Mouse (Mus musculus) midbrain, embryonic 15.5 days (tissue): ENCODE measurements at regions not wholly inside any gene's neighbourhood (a gene's known extent, or its start where the extent isn't known, plus 50 kb on each side); places are given as distances from the start of the nearest gene placed in this dataset.

Source experiments
- ATAC-seq: fragments of 200-750 bp; cut with Nextera tagmentation; replicated peaks from 2 replicates; pipeline ENCODE4 v1.8.0; 2017; ENCODE audit warnings: moderate TSS enrichment
- H3K27ac ChIP-seq: fragments of 300-500 bp; sonication (generic); 2 replicates; pipeline ENCODE4 v1.5.1; 2015; ENCODE audit warnings: mild to moderate bottlenecking, inconsistent platforms
- H3K27me3 ChIP-seq: fragments of 300-500 bp; sonication (generic); replicated peaks from 2 replicates; pipeline ENCODE4 v1.6.1; 2015; ENCODE audit warnings: inconsistent platforms
- H3K36me3 ChIP-seq: fragments of 300-500 bp; sonication (generic); replicated peaks from 2 replicates; pipeline ENCODE4 v1.6.1; 2015; ENCODE audit warnings: inconsistent platforms
- H3K4me1 ChIP-seq: fragments of 300-500 bp; sonication (generic); 2 replicates; pipeline ENCODE4 v1.6.1; 2015; ENCODE audit warnings: inconsistent platforms
- H3K4me2 ChIP-seq: fragments of 300-500 bp; sonication (generic); 2 replicates; pipeline ENCODE4 v1.6.1; 2015; ENCODE audit warnings: inconsistent platforms, mild to moderate bottlenecking, moderate library complexity
- H3K4me3 ChIP-seq: fragments of 300-500 bp; sonication (generic); 2 replicates; pipeline ENCODE4 v1.5.1; 2015; ENCODE audit warnings: mild to moderate bottlenecking, inconsistent platforms
- H3K9ac ChIP-seq: fragments of 300-500 bp; sonication (generic); 2 replicates; pipeline ENCODE4 v1.6.1; 2015; ENCODE audit warnings: mild to moderate bottlenecking, inconsistent platforms
- H3K9me3 ChIP-seq: fragments of 300-500 bp; sonication (generic); 2 replicates; pipeline ENCODE4 v1.6.1; 2016; ENCODE audit warnings: inconsistent platforms
- WGBS: fragments of 180-500 bp; shearing (Covaris S2); methylation state at CpG from one replicate; pipeline ENCODE4 v1.1.7; 2015; ENCODE audit warnings: mixed read lengths; 5-methylcytosine and 5-hydroxymethylcytosine counted together

DNA sequence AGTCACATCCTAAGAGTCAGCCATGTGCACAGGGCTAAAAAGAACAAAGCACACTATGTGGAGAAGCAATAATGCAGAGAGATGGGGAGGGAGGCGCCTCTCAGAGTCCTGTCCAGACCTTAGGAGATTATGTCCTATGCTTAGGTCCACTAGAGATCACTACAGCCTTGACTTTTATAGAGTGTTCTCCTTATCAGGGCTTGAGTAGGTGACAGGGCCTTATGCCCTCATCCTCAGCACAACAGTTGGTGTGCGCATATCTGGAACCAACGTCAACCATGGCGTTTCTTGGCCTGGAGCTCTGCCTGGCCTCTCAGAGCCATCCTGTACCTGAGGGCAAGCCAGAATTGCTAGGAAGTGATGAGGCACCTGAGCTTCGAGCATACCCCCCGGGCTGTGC is 162.6 kb upstream of the Gm10131 start:
- ATAC-seq: no peak
- H3K27ac ChIP-seq: no peak overlapping the region
- H3K4me1 ChIP-seq: no peaks in the 10 kb centered on the region
- 90% methylated on average over 6 of the region's 6 CpGs for WGBS
- no peak overlapping the region for H3K4me2 ChIP-seq
- no peaks in the 10 kb centered on the region for H3K9me3 ChIP-seq
- H3K36me3 ChIP-seq: no peaks in the 10 kb centered on the region
- no peak overlapping the region for H3K4me3 ChIP-seq
- H3K9ac ChIP-seq: no peak overlapping the region
- H3K27me3 ChIP-seq: no peaks in the 10 kb centered on the region

DNA sequence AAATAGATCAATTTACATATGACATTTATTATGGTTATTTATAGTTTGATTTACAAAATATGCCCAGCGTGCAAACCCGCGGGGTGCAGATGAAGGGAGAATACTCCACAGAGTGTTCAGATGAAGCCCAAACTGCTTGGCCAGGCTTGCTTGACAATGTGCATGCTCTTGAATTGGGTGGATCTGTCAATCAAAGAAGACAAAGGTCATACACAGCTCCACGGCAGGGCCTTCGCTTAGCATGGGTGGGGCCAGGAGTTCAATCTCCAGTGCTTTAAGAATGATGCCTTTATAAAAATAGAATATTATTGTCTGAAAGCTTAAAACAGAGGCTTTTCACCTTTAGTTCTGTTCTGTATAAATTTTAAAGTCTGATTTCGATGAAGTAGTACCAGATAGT is 158.3 kb upstream of the Gm10131 start:
- no peaks in the 10 kb centered on the region for H3K27me3 ChIP-seq
- H3K4me3 ChIP-seq: no peak overlapping the region
- no peaks in the 10 kb centered on the region for H3K4me1 ChIP-seq
- no peak for ATAC-seq
- H3K36me3 ChIP-seq: no peaks in the 10 kb centered on the region
- H3K9ac ChIP-seq: no peak overlapping the region
- no peak overlapping the region for H3K27ac ChIP-seq
- 82% methylated on average over 6 of the region's 6 CpGs for WGBS
- H3K4me2 ChIP-seq: no peak overlapping the region
- H3K9me3 ChIP-seq: no peaks in the 10 kb centered on the region

DNA sequence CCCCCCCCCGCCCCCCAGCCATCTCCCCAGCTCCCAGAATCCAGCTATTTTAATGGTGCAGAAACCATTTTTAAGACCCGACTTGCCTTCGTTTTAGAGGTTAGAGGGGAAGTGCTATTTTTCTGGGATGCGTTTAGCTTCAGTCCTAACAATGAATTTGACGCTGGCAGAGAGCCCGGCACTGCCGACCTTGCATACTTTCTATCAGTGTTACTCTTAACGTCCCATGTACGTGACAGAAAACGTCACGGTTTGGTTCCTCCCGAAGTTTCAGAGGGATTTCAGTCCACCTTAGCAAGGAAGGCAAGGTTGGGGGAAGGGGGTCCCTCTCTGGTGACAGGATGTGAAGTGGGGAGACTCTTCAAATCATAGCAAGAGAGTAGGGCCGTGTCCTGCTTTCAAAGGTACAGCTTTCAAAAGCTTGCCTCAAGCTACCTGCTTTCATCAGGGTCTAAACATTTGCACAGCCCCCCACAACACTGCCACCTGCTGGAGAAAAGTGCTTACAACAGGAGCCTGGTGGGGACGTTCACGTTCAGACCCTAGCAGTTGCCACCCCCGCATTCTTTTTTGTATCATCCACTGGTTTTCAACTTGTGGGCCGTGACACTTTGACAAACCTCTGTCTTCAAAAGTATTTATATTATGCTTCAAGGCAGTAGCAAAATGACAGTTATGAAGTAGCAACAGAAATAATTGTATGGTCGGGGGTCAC is 157.4 kb upstream of the Gm10131 start:
- no peaks in the 10 kb centered on the region for H3K9me3 ChIP-seq
- H3K4me1 ChIP-seq: no peaks in the 10 kb centered on the region
- H3K9ac ChIP-seq: no peak overlapping the region
- no peaks in the 10 kb centered on the region for H3K36me3 ChIP-seq
- ATAC-seq: no peak
- no peak overlapping the region for H3K4me3 ChIP-seq
- H3K4me2 ChIP-seq: no peak overlapping the region
- no peak overlapping the region for H3K27ac ChIP-seq
- 95% methylated on average over 18 of the region's 18 CpGs for WGBS
- no peaks in the 10 kb centered on the region for H3K27me3 ChIP-seq

DNA sequence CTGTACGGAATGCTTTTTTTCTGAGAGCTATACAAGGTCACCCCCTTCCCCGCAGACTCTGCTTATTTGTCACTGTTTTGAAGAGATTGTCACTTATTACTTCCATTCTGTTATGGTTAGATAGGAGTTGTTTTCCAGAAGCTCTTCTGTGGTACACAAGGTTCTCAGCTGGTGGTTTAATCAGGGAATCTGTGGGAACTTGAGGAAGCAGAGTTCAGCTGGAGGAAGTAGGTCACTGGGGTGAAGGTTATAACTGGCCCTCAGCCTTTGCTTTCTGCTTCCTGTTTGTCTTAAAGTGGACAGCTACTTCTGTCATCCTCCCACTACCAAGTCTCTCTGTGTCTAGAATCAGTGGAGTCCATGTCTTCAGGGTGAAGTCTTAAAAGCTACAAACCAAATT is 143.4 kb upstream of the Gm10131 start:
- H3K4me1 ChIP-seq: peaks cover 9% of the 10 kb centered on the region
- ATAC-seq: no peak
- no peak overlapping the region for H3K27ac ChIP-seq
- H3K36me3 ChIP-seq: no peaks in the 10 kb centered on the region
- H3K9ac ChIP-seq: no peak overlapping the region
- H3K9me3 ChIP-seq: no peaks in the 10 kb centered on the region
- H3K4me2 ChIP-seq: no peak overlapping the region
- H3K4me3 ChIP-seq: no peak overlapping the region
- WGBS: 91% methylated on average over 2 of the region's 2 CpGs
- no peaks in the 10 kb centered on the region for H3K27me3 ChIP-seq

DNA sequence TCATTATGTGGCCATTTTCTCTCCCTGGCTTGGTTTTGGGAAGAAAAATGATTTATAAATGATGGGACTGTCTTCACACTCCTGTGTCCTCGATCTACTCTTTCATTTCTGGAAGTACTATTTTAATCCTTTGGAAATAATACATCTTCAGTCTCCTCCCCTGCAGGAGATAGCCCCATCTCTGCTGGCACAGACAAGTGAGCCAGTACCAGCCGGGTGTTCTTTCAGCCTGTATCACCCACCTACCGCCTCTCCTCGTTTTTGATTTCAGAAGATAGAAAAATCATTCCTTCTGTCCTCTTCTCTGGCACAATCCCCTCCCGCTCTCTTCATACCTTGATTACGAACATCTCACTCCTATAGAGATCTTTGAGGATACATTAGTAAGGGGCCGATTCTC is 140.4 kb upstream of the Gm10131 start:
- H3K4me2 ChIP-seq: no peak overlapping the region
- no peaks in the 10 kb centered on the region for H3K36me3 ChIP-seq
- no peak for ATAC-seq
- H3K9me3 ChIP-seq: no peaks in the 10 kb centered on the region
- no peaks in the 10 kb centered on the region for H3K27me3 ChIP-seq
- H3K27ac ChIP-seq: no peak overlapping the region
- peaks cover 11% of the 10 kb centered on the region for H3K4me1 ChIP-seq
- H3K9ac ChIP-seq: no peak overlapping the region
- H3K4me3 ChIP-seq: no peak overlapping the region
- WGBS: 88% methylated on average over 7 of the region's 7 CpGs

DNA sequence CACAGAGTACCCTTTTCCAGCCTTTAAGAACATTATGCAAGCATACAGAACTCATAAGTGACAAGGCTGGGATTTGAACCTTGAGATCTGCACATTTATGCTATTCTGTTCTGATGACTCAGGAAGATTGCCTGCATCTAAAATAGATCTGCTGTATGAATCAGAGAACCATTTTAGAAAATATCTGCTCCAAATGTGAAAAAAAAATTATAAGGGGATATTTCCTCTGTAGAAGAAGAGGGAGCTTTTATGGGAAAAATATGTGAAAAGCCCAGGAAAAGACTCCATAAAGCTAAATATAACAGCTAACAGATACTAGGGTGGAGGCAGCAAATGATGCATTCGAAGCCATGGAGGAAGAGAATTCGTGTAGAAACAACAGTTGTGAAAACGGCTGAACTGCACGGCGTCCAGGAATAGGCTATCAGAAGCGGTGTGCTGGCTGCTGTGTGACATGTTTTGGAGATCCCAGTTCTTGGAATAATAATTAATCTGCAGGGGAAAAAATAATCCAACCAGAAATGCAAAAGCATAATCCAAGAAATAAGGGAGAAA is 127.9 kb upstream of the Gm10131 start:
- Histone ChIP-seq H3K4me1 (no peaks in the 10 kb centered on the region), H3K4me2 (no peak overlapping the region), H3K9me3 (no peaks in the 10 kb centered on the region), H3K4me3 (no peak overlapping the region), H3K9ac (no peak overlapping the region), H3K27me3 (no peaks in the 10 kb centered on the region), H3K27ac (no peak overlapping the region), H3K36me3 (no peaks in the 10 kb centered on the region)
- WGBS: 87% methylated on average over 6 of the region's 6 CpGs
- no peak for ATAC-seq

DNA sequence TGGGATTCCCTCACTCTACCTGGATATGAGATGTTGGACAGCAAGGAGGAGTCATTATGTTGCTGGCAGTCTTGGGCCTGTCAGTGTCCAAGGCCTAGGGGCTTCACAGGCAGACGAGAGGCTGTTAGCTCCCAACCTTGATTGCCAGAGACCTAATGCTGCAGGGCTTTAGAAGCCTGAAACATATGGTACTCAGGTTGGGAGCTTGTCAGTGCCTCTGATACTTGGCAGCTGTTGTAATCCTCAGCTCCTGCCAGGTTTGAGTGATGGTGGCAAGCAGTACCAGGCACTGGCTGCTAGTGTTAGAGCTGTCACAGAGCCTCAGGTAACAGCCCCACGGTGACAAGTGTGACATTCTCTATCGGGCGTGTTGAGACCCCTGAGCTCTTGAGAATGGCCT is 122.2 kb upstream of the Gm10131 start:
- Histone ChIP-seq H3K4me1 (no peaks in the 10 kb centered on the region), H3K27ac (no peak overlapping the region), H3K4me2 (no peak overlapping the region), H3K27me3 (no peaks in the 10 kb centered on the region), H3K9ac (no peak overlapping the region), H3K4me3 (no peak overlapping the region), H3K36me3 (no peaks in the 10 kb centered on the region), H3K9me3 (no peaks in the 10 kb centered on the region)
- no peak for ATAC-seq
- WGBS: 89% methylated on average over 4 of the region's 4 CpGs

DNA sequence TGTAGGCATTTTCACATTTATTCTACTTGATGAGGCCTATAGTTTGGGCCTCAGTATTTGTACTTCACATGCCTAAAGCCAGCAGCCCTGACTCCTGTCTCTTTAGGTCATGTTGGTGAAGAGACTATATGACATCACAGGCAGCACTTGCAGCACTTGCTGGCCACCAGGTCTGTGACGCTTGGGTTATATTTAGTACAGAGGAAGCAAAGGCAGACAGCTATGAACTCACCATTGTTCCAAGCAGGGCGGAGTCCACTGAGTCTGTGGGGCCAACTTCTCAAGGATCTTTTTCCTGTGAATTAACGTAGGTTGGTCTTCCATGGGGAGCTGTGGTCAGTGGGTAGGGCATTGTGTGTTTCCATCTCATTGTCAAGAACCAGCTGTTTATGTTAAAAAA is 117.9 kb upstream of the Gm10131 start:
- Histone ChIP-seq H3K9me3 (no peaks in the 10 kb centered on the region), H3K9ac (no peak overlapping the region), H3K27me3 (no peaks in the 10 kb centered on the region), H3K36me3 (no peaks in the 10 kb centered on the region), H3K27ac (no peak overlapping the region), H3K4me3 (no peak overlapping the region), H3K4me1 (peaks cover 3% of the 10 kb centered on the region; the same call in 1 of the 2 replicates), H3K4me2 (no peak overlapping the region)
- no peak for ATAC-seq
- 82% methylated on average over 3 of the region's 3 CpGs for WGBS

DNA sequence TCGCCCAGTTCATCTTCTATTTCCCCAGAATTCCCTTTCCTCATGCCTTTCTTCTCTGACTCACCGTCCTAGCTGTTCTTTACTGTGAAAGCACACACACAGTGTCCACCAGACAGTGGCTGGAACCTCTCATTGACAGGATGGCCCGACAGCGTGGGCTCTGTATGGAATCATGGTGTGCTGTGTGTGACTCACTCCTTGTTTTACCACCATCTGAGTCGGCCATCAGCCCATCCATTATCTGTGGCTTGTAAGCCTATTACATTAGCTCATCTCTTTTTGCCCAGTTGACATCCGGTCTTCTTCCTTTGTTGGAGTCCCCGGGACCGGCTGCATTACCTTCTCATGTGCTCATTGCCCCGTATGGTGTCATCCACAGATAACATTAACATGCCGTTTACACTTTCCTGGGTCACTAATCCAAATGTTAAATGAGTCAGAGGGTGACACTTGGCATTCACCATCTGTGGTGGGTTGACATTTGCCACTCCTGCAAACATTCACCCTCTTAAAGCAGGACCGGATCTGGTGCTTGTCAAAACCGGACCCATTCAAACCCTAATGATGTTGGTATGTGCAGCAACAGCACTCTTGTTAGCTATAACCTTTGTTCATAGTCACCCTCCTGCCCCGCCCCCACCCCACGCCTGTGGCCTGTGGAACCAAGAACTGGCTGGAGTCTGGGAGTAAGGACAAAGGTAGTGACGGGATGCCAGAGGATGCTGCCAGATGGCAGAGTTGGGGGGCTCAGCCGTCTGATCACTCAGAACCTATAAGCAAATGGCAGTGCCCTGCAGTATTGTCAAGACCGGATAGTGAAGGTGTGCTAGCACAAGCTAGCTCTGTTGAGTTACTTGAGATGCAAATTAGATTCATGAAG is 113.7 kb upstream of the Gm10131 start:
- Histone ChIP-seq H3K9ac (no peak overlapping the region), H3K4me1 (peaks cover 3% of the 10 kb centered on the region; the same call in 1 of the 2 replicates), H3K4me2 (no peak overlapping the region), H3K9me3 (no peaks in the 10 kb centered on the region), H3K27me3 (no peaks in the 10 kb centered on the region), H3K4me3 (no peak overlapping the region), H3K36me3 (no peaks in the 10 kb centered on the region), H3K27ac (no peak overlapping the region)
- no peak for ATAC-seq
- WGBS: 74% methylated on average over 17 of the region's 17 CpGs

DNA sequence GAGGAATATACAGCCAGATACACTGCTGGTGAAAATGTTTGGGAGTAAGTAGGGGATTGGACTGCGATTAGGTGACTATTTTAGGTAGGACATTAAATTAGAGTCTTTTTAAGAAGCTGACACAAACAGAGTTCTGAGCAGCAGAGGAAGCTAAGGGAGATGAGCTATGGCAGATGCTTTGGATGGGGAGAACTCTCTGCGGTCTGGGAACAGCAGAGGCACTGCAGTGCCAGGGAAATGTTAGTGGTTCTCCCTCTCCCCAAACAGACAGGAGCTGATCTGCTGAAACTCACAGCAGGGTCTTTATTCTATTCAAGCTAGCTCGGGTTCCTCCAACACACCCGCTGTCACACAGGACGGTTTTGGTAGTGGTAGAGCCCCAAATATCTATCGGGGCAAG is 110.7 kb upstream of the Gm10131 start:
- WGBS: 71% methylated on average over 6 of the region's 6 CpGs
- no peak for ATAC-seq

More for the DNA sequence above, 110.7 kb upstream of the Gm10131 start:
- H3K4me2 ChIP-seq: no peak overlapping the region
- H3K9ac ChIP-seq: no peak overlapping the region
- peaks cover 3% of the 10 kb centered on the region; the same call in 1 of the 2 replicates for H3K4me1 ChIP-seq
- H3K27ac ChIP-seq: no peak overlapping the region
- no peaks in the 10 kb centered on the region for H3K27me3 ChIP-seq
- no peaks in the 10 kb centered on the region for H3K36me3 ChIP-seq
- H3K4me3 ChIP-seq: no peak overlapping the region
- no peaks in the 10 kb centered on the region for H3K9me3 ChIP-seq
